Mouse (Mus musculus): ENCODE results near the gene Cgrrf1. TPM values are rescaled to one million over a fixed set of nuclear protein-coding genes. Genes with fewer than 3 reads are reported as not detected.

The Cgrrf1 gene
- total RNA-seq (2023) = 10 to 100 TPM; 23.3 to 25.0 TPM

GRCm38 (mm10) chr14:46831837-46832333, at the start of gene Cgrrf1:
TSS of gene Cgrrf1 (plus strand) at chr14:46832125.

GRCm38 (mm10) chr14:46787787-46788504, 44.0 kb upstream of the Cgrrf1 start, which contains the start of gene Cnih1:
TSS of gene Cnih1 (minus strand) at chr14:46788411.

GRCm38 (mm10) chr14:46821873-46822716, 9.8 kb upstream of the Cgrrf1 start, which contains the start of gene Gmfb:
TSS of gene Gmfb (minus strand) at chr14:46822242.

DNA sequence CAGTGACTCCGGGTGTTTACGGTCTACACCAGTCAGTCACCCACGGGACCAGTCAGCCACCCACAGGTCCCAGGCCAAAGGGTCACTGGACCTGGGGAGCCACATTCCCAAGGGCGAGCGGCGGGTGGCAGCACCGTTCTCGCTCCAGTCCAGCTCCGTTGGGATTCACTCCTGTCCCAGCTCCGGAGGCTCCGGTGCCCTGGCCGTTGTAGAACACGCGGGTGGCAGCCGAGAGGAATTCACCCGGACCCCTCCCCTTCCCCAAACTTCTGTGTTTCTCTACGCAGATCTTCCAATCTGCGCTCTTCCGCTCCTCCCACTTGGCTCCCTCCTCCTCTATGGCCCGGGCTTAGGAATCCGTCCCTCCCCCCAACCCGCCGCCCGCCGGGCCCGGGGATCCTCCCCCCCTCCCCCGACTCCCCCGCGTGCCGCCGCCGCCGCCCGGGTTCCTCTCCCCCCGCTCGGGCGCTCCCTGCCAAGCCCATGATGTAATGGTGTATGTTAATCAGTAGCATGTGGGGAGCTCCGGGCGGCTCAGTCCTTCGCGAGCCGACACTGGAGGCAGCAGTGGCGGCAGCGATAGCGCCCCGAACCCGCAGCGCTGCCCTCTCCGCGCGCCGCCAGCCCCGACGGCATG, 50.6 kb downstream of the Cgrrf1 start, which contains the start of gene Samd4:
Gene Samd4 (plus strand): TSS at position 424 of the 637 bp plus-strand sequence.

Other genes starting within 250 kb of the Cgrrf1 start
- gene Cdkn3, start 71.6 kb upstream of the Cgrrf1 start, total RNA-seq (2023) = 1 to 10 TPM; 1.0 to 1.9 TPM
- gene Cnih1, start 43.7 kb upstream of the Cgrrf1 start, total RNA-seq (2023) = 10 to 100 TPM; 31.3 to 32.5 TPM
- gene Gmfb, start 9.9 kb upstream of the Cgrrf1 start, total RNA-seq (2023) = 100 to 1,000 TPM; 107 to 117 TPM
- under 1 TPM; 0.26 to 0.36 TPM for gene Samd4, start 50.7 kb downstream of the Cgrrf1 start, total RNA-seq (2023)

All from T-cell, adult 66 days (primary cell).